Mouse (Mus musculus): ENCODE measurements around the gene Paqr7.

Paqr7 gene

DNA sequence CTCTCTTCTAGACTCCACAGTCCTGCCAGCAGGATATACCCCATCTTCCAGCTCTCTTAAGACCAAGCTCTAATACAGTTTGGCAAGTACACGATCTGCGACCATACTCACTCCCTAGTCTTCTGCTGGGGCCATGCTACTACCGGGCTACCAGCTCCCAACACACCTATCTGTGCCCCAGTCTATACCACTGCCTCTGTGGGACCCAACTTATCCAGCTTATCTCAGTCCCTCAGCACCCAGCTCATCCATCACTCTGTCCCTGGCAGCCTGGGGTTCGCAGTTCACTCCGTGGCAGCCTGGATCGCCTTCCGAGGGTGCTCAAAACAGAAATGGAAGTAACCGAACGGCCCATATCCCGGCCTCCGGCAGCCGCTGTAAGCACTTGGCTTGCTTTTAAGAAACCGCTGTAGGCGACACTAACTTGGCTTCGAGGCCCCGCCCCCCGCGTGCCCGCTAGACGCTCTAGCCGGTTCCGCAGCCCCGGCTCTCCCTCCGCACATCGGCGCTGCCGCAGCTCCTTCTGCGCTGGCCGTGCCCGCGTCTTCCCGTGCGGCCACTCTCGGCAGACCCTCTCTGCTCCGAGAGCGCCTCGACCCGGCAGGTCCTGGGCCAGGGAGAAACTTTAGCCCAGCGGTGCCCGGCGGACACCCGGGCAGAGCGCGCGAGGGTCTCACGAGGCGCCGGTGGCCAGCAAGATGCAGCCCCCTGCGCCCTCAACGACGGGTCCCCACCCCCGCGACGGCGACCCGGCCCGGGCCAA lies 37.8 kb downstream of the Paqr7 start:
- intact Hi-C loops (cut with DNase I) = no loop called here

DNA sequence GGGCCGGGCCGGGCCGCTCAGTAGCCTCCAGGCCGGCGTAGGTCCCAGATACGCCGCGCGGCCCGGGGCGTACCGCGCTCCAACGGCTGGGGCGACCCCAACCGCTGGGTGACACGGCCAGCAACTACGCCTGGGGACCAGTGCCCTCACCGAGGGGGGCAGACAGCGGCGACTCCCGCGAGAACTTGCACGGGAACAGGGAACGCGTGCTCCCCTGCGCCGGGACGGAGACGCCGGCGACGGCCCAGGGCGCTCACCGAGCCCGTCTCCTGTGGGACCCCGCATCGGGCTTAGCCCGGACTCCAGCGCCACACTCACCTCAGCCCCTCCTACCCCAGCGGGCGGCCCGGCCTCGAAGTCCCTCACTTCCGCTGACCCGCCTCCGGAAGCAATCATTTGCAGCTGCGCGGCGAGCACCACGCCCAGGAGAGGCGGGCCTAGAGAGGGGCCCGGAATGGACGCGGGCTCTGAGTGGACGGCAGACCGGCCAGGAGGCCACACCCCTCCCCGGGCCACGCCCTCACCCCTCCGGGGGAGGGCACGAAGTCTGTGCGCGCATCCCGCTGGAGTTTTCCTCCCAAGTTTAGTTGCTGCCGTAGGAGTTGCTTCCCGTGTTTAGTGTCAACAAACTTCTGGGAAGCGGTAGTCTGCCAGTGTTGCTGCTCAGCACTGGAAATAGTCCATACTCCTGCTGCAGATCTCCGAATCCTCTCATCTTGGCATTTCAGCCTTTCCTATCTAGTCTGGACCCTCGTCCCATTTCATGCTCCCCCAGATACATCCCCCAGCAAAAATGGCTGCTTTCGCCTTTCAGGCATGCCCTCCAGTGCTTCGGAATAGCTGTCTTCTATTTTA lies 38.7 kb downstream of the Paqr7 start, which contains the start of gene Mtfr1l:
Gene Mtfr1l (minus strand): TSS at position 456 of the 855 bp plus-strand sequence.
- intact Hi-C loops (cut with DNase I) = no loop called here

DNA sequence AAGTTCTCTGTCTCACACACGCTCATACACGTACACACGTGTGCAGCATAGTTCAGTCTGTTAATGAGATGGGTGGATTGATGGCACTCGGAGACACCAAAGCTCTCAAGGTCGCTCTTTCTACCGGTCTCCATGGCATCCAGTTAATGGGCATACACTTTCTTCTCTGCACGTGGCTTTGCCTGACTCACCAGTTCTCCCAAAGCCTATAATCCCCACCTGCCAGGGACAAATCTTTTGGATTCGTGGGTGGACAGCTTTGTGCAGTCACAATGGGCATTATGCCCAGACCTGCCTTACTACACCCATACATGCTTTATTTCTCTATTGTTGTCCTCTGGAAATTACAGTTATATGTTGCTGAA lies 39.3 kb downstream of the Paqr7 start:
- intact Hi-C loops (cut with DNase I) = no loop called here

DNA sequence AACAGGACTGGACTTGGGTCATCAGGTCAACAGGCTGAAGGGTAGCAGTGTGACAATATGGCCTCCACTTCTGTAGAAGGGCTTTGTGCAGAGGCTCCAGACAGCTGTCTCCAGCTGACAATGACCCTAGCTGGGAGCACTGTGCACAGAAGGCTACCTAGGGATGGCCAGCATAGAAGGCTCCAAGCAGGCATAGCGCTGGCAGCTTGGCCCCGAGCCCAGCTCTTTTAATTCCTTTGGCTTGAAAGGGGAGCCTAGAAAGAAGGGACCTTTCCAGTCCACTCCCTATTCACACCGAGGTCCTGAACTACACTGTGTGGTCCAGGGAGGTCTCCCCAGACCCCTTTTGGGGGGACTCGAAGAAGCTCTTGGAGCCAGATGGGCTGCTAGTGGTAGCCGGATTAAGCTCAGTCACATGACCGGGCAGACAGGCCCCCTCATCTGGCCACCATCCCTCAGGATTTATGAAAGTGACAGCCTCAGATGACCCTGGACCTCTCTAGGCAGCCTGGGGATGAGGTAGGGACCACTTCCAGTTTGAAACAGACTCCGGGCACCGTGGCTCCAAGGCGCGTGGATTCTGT lies 42.6 kb downstream of the Paqr7 start:
- intact Hi-C loops (cut with DNase I) = no loop called here

DNA sequence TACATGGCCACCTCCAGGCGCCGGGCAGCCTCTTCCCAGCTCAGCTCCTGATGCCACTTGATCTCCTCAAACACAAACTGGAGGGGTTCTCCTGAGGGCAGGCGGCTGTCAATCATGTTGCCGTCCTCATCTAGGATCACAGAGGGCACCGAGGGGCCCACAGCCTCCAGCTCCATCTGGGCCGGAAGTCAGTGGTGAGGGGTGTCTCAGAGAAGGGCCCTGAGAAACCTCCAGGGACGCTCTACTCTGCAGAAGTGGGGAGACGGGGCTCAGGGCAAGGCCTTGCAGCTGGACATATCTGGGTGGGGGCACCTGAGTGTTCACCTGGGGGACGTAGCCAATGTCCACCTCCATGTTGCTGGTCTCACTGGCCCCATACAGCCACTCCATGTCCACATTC lies 46.2 kb downstream of the Paqr7 start:
- intact Hi-C loops (cut with DNase I) = loop anchor here (1.0 to 5.0 kb wide), 2 partner anchors 172 to 255 kb away; no protein-coding TSS in a partner anchor

DNA sequence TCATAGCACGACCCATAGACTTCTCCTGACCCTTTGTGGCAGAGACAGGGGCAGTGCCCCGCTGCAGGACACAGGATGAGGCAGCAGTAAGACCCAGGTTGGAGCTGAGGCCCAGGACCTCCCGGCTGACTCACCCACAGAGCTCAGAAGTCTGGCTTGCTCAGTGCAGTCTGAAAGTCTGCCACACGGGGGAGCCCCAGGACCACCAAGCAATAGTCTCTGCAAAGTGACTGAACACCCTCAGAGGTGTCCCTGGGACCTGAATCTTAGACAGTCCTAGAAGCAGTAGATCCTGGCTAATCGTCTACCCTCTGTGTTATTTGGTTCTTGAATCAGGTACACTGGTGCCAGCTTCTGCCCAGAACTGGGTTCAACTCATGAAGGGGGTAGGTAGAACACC lies 46.8 kb downstream of the Paqr7 start:
- intact Hi-C loops (cut with DNase I) = loop anchor here (1.0 to 5.0 kb wide), 2 partner anchors 171 to 254 kb away; no protein-coding TSS in a partner anchor

DNA sequence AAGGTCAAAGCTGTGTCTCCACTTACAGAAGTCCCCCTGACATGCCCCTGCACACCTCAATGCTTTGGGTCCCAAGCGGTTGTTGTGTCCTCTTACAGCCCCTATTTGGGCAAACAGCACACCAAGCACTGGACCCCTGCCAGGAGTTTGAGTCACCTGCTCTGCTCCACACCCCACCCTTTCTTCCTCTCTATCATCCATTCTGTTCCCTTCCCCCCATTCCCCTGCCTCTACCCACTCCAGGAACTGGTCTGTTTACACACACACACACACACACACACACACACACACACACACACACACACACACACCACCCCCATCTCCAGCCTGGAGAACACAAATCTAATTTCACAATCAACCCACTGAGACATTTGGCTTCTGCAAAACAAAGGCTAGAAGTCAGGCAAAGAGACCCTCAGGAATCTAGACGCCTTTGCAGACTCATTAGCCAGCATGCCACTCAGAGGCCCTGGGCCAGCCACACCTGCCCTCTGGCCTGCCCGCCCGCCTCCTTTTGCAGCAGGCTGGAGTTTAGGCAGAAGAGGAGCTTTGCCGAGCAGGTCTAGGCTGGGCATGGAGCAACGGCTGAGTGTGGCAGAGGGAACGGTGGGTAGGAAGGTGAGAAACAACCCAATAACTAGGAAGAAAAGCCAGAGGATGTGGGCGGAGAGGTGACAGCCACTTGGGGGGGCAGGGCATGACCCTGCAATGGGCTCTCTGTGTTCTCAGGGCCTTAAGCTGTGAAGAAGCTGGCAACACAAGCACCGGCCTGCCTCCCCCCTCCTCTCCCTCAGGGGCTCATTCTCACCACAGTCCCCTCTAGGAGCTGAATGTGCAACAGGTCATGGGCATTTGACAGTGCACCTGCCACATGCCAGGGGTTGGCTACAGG lies 50.6 kb downstream of the Paqr7 start:
- intact Hi-C loops (cut with DNase I) = no loop called here

DNA sequence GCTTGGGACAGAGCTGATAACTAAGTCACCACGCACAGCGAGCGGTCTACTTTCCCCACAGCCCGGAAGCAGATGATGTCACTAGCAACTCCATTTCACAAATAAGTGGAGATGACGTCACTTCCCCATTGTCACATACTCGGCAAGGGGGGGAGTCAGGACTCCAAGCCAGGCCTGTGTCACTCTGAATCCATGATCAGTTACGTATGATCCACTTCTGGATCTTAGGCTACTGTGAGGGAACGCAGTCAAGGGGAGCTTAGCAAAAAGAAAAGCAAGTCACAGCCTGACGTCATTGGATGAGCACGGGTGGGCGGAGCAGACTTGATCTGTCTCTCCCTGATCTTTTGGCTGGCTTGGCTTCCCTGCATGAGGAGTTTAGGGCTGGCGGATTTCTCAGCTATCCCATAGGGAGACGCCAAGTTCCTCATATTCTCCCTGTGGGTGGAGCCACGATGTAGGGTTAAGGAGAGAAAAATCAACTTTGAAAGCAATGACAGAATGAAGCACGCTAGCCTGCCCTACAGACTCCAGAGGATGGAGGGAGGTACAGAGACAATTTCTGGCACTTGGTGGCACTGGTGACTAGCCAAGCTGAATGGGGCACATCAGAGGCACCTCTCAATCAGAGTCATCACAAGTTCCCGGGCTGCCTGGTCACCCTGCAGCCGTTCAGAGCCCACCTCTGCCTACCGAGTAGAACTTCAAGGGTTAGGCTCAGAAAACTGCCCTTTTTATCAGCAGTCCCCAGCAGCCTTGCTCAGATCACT lies 51.9 kb downstream of the Paqr7 start:
- intact Hi-C loops (cut with DNase I) = no loop called here

DNA sequence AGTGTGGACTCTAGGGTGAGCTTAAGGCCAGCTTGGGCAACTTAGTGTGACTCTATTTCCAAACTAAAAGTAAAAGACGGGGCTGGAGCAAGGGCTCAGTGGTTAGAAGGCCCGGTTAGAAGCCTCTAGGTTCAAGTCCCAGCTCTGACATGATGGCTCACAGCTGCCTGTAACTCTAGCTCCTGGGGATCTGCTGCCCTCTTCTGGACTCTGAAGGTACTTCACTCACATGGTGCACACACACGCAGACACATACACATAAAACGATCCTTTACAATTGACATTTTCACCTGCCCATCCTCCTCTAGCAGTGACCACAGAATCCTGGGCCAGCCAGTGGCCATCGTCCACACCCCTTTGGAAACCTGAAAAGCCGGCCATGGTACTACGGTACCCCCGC lies 53.4 kb downstream of the Paqr7 start:
- intact Hi-C loops (cut with DNase I) = no loop called here

DNA sequence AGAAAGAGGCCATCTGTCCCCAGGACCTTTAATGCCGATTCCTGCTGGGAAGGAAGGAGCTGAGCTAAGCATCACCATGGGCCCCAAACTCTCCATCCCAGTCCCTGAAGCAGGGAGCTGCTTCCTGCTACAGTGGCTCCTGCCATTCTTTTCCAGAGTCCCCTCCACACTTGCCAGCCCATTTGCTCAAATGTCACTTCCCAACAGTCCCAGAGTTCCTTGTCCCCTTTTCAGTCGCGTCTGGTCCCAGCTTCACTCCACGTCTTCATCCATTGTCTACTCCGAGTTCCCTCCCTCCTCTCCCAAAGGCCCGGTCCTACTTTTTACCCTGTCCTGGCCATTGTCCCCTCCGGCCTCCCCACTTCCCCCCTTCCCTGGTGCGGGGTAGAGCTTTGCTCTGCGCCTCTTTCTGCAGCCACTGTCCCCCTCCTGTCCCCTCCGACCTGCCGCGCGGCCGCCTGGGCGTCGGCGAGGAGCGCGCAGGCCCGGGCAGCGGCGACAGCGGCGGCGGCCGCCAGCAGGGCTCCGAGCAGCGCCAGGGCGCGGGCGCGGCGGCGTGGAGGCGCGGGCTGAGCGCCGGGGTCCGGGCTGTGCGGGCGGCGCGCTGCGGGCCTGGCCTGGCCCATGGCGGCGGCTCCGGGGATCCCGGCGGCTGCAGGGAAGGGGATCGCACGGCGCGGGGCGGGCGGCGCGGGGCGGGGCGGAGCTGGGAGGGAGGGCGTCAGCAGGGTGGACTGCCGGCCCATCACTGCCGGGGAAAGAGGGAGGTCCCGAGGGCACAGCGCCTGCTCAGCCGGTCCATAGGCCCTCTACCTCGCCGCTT lies 55.2 kb downstream of the Paqr7 start, which contains the start of gene Selenon:
Gene Selenon (minus strand): TSS at position 673 of the 823 bp plus-strand sequence.
- intact Hi-C loops (cut with DNase I) = no loop called here

DNA sequence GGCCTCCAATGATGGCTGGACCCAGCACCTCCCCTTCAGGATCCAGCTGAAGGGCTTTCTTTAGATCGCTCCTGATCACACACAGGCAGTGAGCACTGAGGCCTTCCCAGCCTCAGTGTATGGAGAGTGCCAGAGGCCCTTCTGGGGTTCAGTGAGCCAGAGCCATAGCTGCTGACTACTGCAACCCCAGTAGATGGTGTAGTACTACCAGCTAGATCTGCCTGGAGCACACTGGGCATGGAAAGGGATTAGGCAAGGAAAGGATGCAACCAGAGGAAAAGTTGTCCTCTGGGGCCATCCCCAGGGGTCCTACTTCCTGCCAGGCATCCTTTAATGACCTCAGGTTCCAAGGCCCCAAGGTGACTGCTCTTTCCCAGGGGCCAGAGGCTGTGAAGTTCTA lies 57.1 kb downstream of the Paqr7 start:
- intact Hi-C loops (cut with DNase I) = no loop called here

DNA sequence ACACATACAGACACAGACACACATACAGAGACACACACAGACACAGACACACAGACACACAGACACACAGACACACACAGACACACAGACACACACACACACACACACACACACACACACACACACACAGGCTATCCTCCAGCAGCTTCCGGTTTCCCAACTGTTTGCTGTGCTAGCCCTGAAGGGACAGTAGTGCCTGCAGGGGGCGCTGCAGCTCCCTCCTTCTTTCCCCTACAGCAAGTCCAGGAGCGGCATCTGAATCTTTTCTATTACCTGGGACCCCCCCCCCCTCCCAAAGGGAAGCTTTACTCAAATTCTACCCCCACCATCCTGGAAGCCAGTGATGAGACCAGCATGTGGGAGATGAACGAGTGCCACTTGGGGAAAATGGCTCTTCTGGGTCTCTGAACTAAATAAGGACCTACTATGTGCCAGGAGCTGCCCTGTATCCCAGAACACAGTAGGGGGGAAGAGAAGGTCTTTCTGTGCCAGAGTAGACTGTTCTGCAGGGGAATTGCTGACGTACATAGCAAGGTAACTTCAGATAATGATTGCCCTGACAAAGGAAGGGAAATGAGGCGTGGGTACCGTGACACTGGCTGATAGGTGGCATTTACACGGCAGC lies 59.6 kb downstream of the Paqr7 start:
- intact Hi-C loops (cut with DNase I) = no loop called here

DNA sequence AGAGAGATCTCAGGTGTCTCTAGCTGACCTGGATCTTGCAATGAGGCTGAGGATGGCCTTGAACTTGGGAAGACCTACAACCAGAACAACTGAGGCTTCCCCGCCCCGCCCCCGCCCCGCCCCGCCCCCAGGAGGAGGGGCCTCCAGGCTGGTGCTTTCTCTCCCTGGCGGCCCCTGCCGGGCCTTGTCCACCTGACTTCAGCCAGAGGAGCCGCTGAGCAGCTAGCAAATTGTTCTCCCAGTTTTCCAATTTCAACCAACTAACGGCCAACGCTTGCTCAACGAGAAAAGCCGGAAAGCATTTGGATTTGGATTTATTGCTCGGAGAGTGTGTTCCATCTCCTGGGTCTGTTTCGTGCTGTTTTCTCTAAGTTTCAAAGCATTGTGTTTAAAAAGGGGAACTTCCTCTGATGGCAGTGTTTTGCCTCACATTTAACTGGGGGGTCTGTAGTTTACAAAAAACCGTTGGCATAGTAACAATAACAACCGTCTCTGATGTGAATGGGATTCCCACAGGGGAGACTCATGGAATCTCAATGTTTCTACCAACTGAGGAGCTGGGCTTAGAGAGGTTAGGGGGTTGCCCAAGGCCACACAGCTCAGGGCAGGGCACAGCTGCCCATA lies 61.2 kb downstream of the Paqr7 start:
- intact Hi-C loops (cut with DNase I) = no loop called here

DNA sequence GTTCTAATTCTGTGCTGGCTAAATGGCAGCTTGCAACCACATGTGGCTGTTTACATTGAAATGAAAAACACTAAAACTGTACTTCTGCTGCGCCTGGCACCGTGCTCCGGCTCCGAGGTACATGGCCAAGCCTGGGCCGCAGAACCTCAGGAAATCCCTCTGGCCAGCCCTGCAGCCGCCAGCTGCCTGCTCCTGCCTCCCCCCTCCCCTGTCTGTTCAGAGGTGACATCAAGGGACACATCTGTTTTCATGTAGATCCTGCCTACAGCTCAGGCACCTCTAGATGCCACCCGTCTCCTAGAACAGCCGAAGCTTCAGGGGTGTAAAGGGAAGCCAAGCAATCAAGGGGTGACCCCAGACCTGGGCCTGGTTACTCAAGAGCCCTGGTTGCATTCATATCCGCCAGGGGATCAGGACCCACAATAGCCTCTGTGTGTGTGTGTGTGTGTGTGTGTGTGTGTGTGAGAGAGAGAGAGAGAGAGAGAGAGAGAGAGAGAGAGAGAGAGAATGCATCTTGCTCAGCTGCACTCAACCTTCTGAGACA lies 62.1 kb downstream of the Paqr7 start:
- intact Hi-C loops (cut with DNase I) = no loop called here

DNA sequence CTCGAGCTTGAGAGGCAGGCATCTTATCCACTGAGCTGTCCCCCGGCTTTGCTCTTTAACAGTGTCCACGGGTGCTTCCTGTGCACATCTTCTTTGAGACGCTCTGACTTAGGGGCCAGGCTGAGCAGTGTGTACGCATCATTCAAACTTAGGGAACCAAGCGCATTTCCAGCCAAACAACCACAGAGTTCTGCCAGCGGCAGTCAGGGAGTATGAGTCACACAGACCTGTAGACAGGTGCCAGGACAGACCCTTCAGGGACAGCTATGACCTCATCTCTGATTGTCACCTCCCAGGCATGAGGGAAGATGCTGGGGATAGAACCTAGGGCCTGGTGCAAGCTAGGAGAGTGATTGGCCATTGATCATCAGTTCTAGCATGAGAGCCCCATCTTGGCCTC lies 62.7 kb downstream of the Paqr7 start:
- intact Hi-C loops (cut with DNase I) = no loop called here
